Mouse (Mus musculus) limb, embryonic 13.5 days (tissue): ENCODE data around the gene Impg1. TPM values are rescaled to one million over a fixed set of nuclear protein-coding genes. Genes with fewer than 3 reads are reported as not detected.

Source experiments
- ATAC-seq: fragments of 200-750 bp; cut with Nextera tagmentation; 2 replicates; pipeline ENCODE4 v1.8.0; 2017; ENCODE audit warnings: low read depth, moderate number of reproducible peaks, moderate TSS enrichment; ENCODE audit not compliant: low FRiP score
- H3K27ac ChIP-seq: fragments of 300-500 bp; sonication (generic); 2 replicates; pipeline ENCODE4 v1.5.1; 2015; ENCODE audit warnings: inconsistent platforms, mild to moderate bottlenecking, moderate library complexity
- H3K27me3 ChIP-seq: fragments of 300-500 bp; sonication (generic); 2 replicates; pipeline ENCODE4 v1.6.1; 2015; ENCODE audit warnings: mild to moderate bottlenecking, inconsistent platforms
- H3K36me3 ChIP-seq: fragments of 300-500 bp; sonication (generic); 2 replicates; pipeline ENCODE4 v1.6.1; 2015; ENCODE audit warnings: inconsistent platforms, mild to moderate bottlenecking, moderate library complexity
- H3K4me1 ChIP-seq: fragments of 300-500 bp; sonication (generic); 2 replicates; pipeline ENCODE4 v1.6.1; 2015; ENCODE audit warnings: inconsistent platforms
- H3K4me2 ChIP-seq: fragments of 300-500 bp; sonication (generic); replicated peaks from 2 replicates; pipeline ENCODE4 v1.6.1; 2015; ENCODE audit warnings: inconsistent platforms, mild to moderate bottlenecking, moderate library complexity
- H3K4me3 ChIP-seq: fragments of 300-500 bp; sonication (generic); 2 replicates; pipeline ENCODE4 v1.5.1; 2015; ENCODE audit warnings: moderate library complexity, mild to moderate bottlenecking, inconsistent platforms
- H3K9ac ChIP-seq: fragments of 300-500 bp; sonication (generic); 2 replicates; pipeline ENCODE4 v1.6.1; 2015; ENCODE audit warnings: mild to moderate bottlenecking, inconsistent platforms
- H3K9me3 ChIP-seq: fragments of 300-500 bp; sonication (generic); 2 replicates; pipeline ENCODE4 v1.6.1; 2016; ENCODE audit warnings: inconsistent platforms
- WGBS: fragments of 180-500 bp; shearing (Covaris S2); methylation state at CpG from one replicate; pipeline ENCODE4 v1.1.7; 2015; 5-methylcytosine and 5-hydroxymethylcytosine counted together
- polyA plus RNA-seq: library from polyadenylated mRNA; unstranded; fragments of >200 nt; fragmentation: Nextera tagmentation; extraction: Ambion mirVana; gene quantifications from 2 replicates; pipeline ENCODE4 v1.2.1, GENCODE M21; 2015

The Impg1 gene
- polyA plus RNA-seq, 1 experiment from 2014 or later: not detected

DNA sequence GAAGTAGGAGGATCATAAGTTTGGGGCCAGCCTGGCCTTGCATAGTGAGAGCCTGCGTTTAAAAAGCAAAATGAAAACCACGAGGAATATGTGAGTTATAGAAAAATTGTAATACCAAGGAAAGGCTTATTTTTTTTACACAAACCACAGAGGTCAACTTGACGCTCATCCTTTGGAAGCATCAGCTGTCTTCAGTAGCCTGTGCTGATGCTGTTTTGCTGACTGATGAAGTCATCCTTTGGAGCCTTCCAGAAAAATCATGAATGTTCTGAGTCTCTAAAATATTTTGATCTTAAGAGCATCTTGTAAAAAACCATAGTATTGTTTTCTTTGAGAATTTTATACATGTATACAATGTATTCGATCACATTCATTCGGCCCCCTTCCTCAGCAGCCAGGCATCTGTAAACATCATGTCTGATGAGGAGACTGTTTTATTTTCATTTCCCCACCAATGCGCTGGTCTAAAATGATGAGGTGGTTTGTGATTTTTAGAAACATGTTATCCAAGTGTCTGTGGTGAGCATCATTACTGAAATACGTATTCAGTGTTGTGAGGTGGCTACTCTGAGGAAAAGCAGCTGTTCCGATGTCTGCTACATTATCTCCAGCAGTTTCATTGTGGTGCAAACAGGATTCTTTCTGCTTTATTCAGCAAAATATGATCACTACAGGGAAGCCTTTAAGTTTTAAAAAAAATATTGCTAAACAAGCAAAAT is 190.1 kb downstream of the Impg1 start:
- Histone ChIP-seq H3K4me3 (no peak overlapping the region), H3K9ac (no peak overlapping the region), H3K36me3 (no peaks in the 10 kb centered on the region), H3K9me3 (no peaks in the 10 kb centered on the region), H3K4me2 (no peak overlapping the region), H3K4me1 (no peaks in the 10 kb centered on the region), H3K27me3 (no peaks in the 10 kb centered on the region), H3K27ac (no peak overlapping the region)
- 86% methylated on average over 8 of the region's 8 CpGs for WGBS
- ATAC-seq: no peak

GRCm38 (mm10) chr9:80272951-80273350 is 192.3 kb downstream of the Impg1 start:
- H3K27ac ChIP-seq: no peak overlapping the region
- H3K4me1 ChIP-seq: no peaks in the 10 kb centered on the region
- H3K27me3 ChIP-seq: no peaks in the 10 kb centered on the region
- 78% methylated on average over 1 of the region's 1 CpGs for WGBS
- H3K36me3 ChIP-seq: no peaks in the 10 kb centered on the region
- no peak overlapping the region for H3K4me2 ChIP-seq
- ATAC-seq: no peak
- no peak overlapping the region for H3K4me3 ChIP-seq
- H3K9me3 ChIP-seq: no peaks in the 10 kb centered on the region
- H3K9ac ChIP-seq: no peak overlapping the region

DNA sequence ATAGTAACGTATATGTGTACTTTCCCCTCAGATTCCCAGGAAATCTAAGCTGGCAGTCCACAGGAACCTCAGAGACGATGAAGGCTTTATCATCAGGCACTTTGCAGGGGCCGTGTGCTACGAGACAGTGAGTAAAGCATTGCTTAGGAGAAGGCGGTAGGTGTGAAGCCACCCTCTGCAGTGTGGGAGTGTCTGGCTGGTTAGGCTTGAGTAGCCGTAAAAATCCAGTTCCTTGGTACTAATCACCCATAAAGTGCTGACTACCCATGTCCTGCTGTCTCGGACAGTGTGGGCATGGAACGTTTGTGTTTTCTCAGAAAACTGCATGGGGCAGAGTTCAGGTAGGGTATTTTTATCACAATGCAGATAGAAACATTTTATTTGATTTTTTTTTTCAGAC is 195.7 kb downstream of the Impg1 start:
- no peaks in the 10 kb centered on the region for H3K36me3 ChIP-seq
- no peaks in the 10 kb centered on the region for H3K4me1 ChIP-seq
- H3K9ac ChIP-seq: no peak overlapping the region
- no peak for ATAC-seq
- H3K9me3 ChIP-seq: no peaks in the 10 kb centered on the region
- H3K27ac ChIP-seq: no peak overlapping the region
- WGBS: 38% methylated on average over 8 of the region's 8 CpGs
- H3K4me3 ChIP-seq: no peak overlapping the region
- H3K4me2 ChIP-seq: no peak overlapping the region
- H3K27me3 ChIP-seq: no peaks in the 10 kb centered on the region

DNA sequence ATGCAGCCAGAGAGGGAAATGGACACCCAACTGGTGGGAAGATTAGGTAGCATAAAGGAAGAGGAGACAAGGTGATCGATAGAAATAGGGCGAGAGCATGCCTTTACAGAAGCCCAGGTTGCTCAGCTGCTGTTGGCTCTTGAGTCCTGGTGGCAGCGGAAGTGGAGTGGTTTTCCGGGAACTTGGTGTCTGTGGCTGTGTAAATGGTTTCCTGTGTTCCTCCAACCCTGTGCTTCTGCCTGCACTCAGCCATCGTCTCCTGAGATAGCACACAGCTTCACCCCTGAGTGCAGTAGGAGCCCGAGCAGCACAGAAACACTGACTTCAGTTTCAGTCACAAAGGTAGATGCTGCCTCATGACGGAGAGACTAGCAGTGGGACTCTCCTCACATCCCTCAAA is 198.8 kb downstream of the Impg1 start:
- Histone ChIP-seq H3K4me2 (no peak overlapping the region), H3K9me3 (no peaks in the 10 kb centered on the region), H3K4me3 (no peak overlapping the region), H3K27me3 (no peaks in the 10 kb centered on the region), H3K9ac (no peak overlapping the region), H3K27ac (no peak overlapping the region), H3K4me1 (peaks cover 10% of the 10 kb centered on the region), H3K36me3 (no peaks in the 10 kb centered on the region)
- 82% methylated on average over 7 of the region's 7 CpGs for WGBS
- no peak for ATAC-seq

DNA sequence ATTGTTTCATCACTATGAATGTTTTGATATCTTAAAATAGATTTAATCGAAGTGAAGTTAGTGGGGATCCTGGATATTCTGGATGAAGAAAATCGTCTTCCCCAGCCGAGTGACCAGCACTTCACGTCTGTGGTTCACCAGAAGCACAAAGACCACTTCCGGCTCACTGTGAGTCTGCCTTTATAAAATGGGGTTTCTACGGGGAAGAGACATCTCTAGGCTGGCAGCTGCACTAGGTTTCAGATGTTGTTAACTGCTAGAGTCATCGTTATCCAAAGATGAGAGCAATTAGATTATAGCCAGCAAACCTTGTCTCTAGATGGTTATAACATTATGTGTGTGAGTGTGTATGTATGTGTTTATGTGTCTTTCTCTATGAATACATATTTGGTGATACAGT is 199.2 kb downstream of the Impg1 start:
- no peaks in the 10 kb centered on the region for H3K36me3 ChIP-seq
- H3K27me3 ChIP-seq: no peaks in the 10 kb centered on the region
- H3K27ac ChIP-seq: no peak overlapping the region
- no peak overlapping the region for H3K4me3 ChIP-seq
- H3K4me1 ChIP-seq: peaks cover 10% of the 10 kb centered on the region
- 83% methylated on average over 7 of the region's 7 CpGs for WGBS
- no peak overlapping the region for H3K9ac ChIP-seq
- no peak overlapping the region for H3K4me2 ChIP-seq
- no peak for ATAC-seq
- no peaks in the 10 kb centered on the region for H3K9me3 ChIP-seq
